Mouse (Mus musculus) testis, adult 2 months (tissue): ENCODE results near the gene Tcte2.

Experiments used
- CTCF ChIP-seq: fragments of 200-500 bp; IDR thresholded peaks from 2 replicates; pipeline ENCODE4 v1.5.1; 2012; ENCODE audit warnings: low read depth, mild to moderate bottlenecking, inconsistent platforms, low read length, moderate library complexity; ENCODE audit not compliant: control insufficient read depth, insufficient read depth, insufficient replicate concordance
- POLR2A ChIP-seq: fragments of 200-500 bp; IDR thresholded peaks from 2 replicates; pipeline ENCODE4 v1.6.1; 2012; ENCODE audit warnings: low read depth, mild to moderate bottlenecking, inconsistent platforms, low read length, moderate library complexity; ENCODE audit not compliant: control insufficient read depth

DNA sequence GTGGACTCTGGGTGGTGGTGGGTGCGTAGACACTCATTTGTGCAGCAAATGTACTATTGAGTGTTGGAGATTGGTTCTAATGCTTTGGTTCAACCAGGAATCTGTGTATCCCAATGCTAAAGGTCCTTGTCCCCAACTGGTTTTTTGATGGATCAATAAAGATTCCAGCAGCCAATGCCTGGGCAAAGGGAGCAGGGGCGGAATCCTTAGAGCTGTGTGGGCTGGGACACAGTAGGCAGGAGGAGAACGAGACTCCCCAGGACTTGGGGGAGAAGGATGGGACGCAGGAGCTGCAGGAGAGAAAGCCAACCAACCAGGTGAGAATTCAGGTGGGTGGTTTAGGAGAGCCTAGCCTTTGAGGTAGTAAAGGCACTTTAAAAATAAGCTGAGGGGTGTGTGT, 63.4 kb downstream of the Tcte2 start:
- TF ChIP-seq POLR2A (no peak), CTCF (no peak)
